Mouse (Mus musculus): Measurements from ENCODE around the gene Rab35. TPM values are rescaled to one million over a fixed set of nuclear protein-coding genes. Genes with fewer than 3 reads are reported as not detected.
A peak's percentile ranks its signal among the peaks of the same experiment; 100 is the strongest.

Gene Rab35
- polyA plus RNA-seq, 1 experiment, result 45.9 TPM

DNA sequence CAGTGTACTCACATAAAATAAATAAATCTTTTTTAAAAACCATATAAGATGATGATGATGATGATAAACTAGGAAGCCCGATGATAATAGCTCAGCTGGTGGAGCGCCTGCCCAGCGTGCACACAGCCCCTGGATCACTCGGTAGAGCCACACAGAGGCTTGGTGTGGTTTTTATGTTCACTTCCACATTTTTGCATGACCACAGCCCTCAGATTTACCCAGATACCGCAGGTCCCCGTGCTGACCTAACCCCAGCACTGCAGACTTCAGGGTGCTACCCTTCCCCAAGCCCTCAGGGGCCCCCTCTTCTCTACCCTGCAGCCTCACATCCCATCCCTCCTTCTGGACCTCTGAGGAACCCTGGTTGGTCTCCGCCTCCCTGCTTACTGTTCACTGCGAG is 3.6 kb upstream of the Rab35 start:
- no peaks in the 10 kb centered on the region for H3K36me3 ChIP-seq (ENCODE audit: control insufficient read depth, insufficient read depth, low read length)
- no peak overlapping the region for H3K27ac ChIP-seq (ENCODE audit: insufficient read depth, low read length)
- TF ChIP-seq POLR2A (IDR thresholded peaks at IDR 0.05; ENCODE audit: low read depth, low read length) (no peak), CTCF (IDR thresholded peaks at IDR 0.05; ENCODE audit: extremely low read depth, insufficient read depth, insufficient read length, insufficient replicate concordance) (no peak)
- H3K4me3 ChIP-seq (ENCODE audit: extremely low read depth, insufficient read depth, insufficient read length), result no peak overlapping the region
- H3K4me1 ChIP-seq (ENCODE audit: control insufficient read depth, insufficient read depth, insufficient read length), result peaks cover 19% of the 10 kb centered on the region
- no peaks in the 10 kb centered on the region for H3K27me3 ChIP-seq (ENCODE audit: control insufficient read depth, insufficient read depth, low read length)
- DNase-seq (ENCODE audit: low read depth in 1 of 2, low spot score in 2 of 2), result no peak
- 15% methylated on average over 8 of the region's 8 CpGs for WGBS

DNA sequence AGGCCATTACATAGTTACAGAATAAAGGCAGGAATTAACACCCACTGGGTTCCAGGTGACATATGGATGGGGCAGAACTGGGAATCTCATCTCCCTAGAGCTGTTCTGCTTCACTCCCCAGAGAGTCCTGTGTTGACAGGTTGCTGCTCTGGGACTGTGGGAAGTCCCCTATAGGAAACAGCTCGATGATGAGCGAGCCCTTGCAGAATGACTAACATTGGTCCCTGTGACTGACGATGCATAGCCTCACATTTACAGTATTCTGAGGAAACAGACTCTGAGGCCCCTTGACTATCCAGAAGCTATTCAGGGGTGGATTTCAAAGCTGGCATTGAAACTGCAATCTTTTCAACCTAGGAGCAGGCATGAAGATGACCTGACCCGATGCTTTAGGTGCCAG is 2.0 kb upstream of the Rab35 start:
- DNase-seq (ENCODE audit: low read depth in 1 of 2, low spot score in 2 of 2), result no peak
- Histone ChIP-seq H3K27ac (ENCODE audit: insufficient read depth, low read length) (no peak overlapping the region), H3K4me3 (ENCODE audit: extremely low read depth, insufficient read depth, insufficient read length) (no peak overlapping the region), H3K36me3 (ENCODE audit: control insufficient read depth, insufficient read depth, low read length) (no peaks in the 10 kb centered on the region), H3K27me3 (ENCODE audit: control insufficient read depth, insufficient read depth, low read length) (no peaks in the 10 kb centered on the region), H3K4me1 (ENCODE audit: control insufficient read depth, insufficient read depth, insufficient read length) (peaks cover 23% of the 10 kb centered on the region)
- TF ChIP-seq POLR2A (IDR thresholded peaks at IDR 0.05; ENCODE audit: low read depth, low read length) (no peak), CTCF (IDR thresholded peaks at IDR 0.05; ENCODE audit: extremely low read depth, insufficient read depth, insufficient read length, insufficient replicate concordance) (no peak)
- 72% methylated on average over 4 of the region's 4 CpGs for WGBS

DNA sequence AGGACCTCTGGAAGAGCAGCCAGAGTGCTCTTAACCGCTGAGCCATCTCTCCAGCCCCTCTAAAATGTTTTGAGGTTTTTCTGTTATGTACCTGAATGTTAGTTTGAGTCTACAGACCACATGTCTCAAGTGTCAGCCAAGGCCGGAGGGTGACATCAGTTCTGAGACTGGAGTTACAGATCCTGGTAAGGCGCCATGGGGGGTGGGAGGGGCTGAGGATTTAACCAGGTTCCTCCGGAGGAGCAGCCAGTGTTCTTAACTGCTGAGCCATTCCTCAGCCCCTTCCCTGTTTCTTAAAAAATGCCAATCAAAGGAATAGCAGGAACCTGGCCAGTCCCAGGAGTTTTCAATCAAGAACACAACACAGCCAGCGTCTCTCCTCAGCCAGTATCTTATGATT is 1.4 kb upstream of the Rab35 start:
- 90% methylated on average over 5 of the region's 5 CpGs for WGBS
- Histone ChIP-seq H3K4me1 (ENCODE audit: control insufficient read depth, insufficient read depth, insufficient read length) (peaks cover 28% of the 10 kb centered on the region), H3K27ac (ENCODE audit: insufficient read depth, low read length) (no peak overlapping the region), H3K4me3 (ENCODE audit: extremely low read depth, insufficient read depth, insufficient read length) (no peak overlapping the region), H3K27me3 (ENCODE audit: control insufficient read depth, insufficient read depth, low read length) (no peaks in the 10 kb centered on the region), H3K36me3 (ENCODE audit: control insufficient read depth, insufficient read depth, low read length) (no peaks in the 10 kb centered on the region)
- TF ChIP-seq CTCF (IDR thresholded peaks at IDR 0.05; ENCODE audit: extremely low read depth, insufficient read depth, insufficient read length, insufficient replicate concordance), result no peak
- TF ChIP-seq POLR2A (IDR thresholded peaks at IDR 0.05; ENCODE audit: low read depth, low read length), result no peak
- DNase-seq (ENCODE audit: low read depth in 1 of 2, low spot score in 2 of 2), result no peak

DNA sequence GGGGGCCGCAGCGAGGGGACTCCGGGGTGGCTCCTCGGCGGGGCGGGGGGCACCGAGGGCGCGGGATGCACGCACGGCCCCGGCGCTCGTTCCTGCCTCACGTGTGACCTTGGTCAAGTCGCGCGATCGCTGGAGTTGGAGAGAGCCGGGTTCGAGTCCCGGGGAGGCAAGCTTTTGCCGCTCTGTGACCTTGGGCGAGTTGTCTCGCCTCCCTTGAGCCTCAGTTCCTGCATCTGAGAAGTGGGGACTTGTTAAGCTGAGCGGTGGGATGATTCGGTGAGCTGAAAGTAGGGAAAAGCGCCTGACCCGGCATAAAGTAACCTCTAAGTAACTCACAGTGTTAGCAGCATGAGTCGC is 628 bp downstream of the Rab35 start:
- H3K4me3 ChIP-seq (ENCODE audit: extremely low read depth, insufficient read depth, insufficient read length), result peak overlapping the region; percentile 88
- H3K27ac ChIP-seq (ENCODE audit: insufficient read depth, low read length), result peak overlapping the region; percentile 28; the same call in 1 of the 2 replicates
- peaks cover 30% of the 10 kb centered on the region for H3K4me1 ChIP-seq (ENCODE audit: control insufficient read depth, insufficient read depth, insufficient read length)
- DNase-seq (ENCODE audit: low read depth in 1 of 2, low spot score in 2 of 2), result peak in 1 of 2 experiments; percentile 30
- no peaks in the 10 kb centered on the region for H3K27me3 ChIP-seq (ENCODE audit: control insufficient read depth, insufficient read depth, low read length)
- 2% methylated on average over 25 of the region's 30 CpGs for WGBS
- no peak for TF ChIP-seq POLR2A (IDR thresholded peaks at IDR 0.05; ENCODE audit: low read depth, low read length)
- TF ChIP-seq CTCF (IDR thresholded peaks at IDR 0.05; ENCODE audit: extremely low read depth, insufficient read depth, insufficient read length, insufficient replicate concordance), result no peak
- no peaks in the 10 kb centered on the region for H3K36me3 ChIP-seq (ENCODE audit: control insufficient read depth, insufficient read depth, low read length)

DNA sequence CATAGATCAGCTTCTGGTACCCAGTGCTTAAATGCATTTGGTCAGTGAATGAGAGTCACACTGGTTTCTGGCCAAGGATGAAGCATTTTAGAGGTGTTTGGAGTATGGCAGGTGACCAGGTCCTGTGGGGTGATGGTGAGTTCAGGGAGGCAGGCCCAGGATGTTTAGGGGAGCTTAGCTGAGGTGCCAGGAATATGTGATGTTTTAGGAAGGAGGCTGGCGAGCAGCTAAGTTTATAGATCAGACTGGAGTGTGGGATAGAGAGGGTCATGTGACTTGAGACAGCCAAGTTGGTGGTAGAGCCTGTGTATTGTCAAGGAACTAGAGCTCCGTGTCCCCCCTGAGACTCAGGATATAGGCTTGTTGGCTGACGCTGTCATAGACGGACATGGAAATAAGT is 1.4 kb downstream of the Rab35 start:
- Histone ChIP-seq H3K27me3 (ENCODE audit: control insufficient read depth, insufficient read depth, low read length) (no peaks in the 10 kb centered on the region), H3K27ac (ENCODE audit: insufficient read depth, low read length) (no peak overlapping the region), H3K4me3 (ENCODE audit: extremely low read depth, insufficient read depth, insufficient read length) (peak overlapping the region; percentile 88), H3K4me1 (ENCODE audit: control insufficient read depth, insufficient read depth, insufficient read length) (peaks cover 30% of the 10 kb centered on the region), H3K36me3 (ENCODE audit: control insufficient read depth, insufficient read depth, low read length) (no peaks in the 10 kb centered on the region)
- no peak for DNase-seq (ENCODE audit: low read depth in 1 of 2, low spot score in 2 of 2)
- TF ChIP-seq CTCF (IDR thresholded peaks at IDR 0.05; ENCODE audit: extremely low read depth, insufficient read depth, insufficient read length, insufficient replicate concordance) (no peak), POLR2A (IDR thresholded peaks at IDR 0.05; ENCODE audit: low read depth, low read length) (no peak)
- WGBS, result 79% methylated on average over 4 of the region's 4 CpGs

DNA sequence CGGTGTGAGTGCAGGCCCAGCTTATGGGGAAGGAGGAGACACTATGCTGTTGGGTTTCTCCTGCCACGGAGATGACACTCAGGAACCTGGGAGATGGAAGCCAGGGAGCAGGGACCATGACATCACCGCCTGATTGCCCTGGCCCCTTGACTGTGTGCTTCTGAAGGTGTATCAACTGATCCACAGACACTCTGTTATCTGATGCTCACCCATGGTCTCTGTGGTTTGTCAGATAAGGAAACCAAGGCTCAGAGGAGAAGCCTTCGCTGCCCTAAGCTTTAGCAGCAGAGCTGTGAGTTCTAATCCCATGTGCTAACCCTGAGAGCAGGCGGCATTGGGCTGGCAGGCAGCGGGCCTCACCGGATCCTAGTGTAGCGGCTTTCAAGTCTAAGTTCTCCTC is 2.3 kb downstream of the Rab35 start:
- Histone ChIP-seq H3K27ac (ENCODE audit: insufficient read depth, low read length) (no peak overlapping the region), H3K4me3 (ENCODE audit: extremely low read depth, insufficient read depth, insufficient read length) (no peak overlapping the region), H3K36me3 (ENCODE audit: control insufficient read depth, insufficient read depth, low read length) (peaks cover 2% of the 10 kb centered on the region), H3K27me3 (ENCODE audit: control insufficient read depth, insufficient read depth, low read length) (no peaks in the 10 kb centered on the region), H3K4me1 (ENCODE audit: control insufficient read depth, insufficient read depth, insufficient read length) (peaks cover 26% of the 10 kb centered on the region; the same call in 1 of the 2 replicates)
- TF ChIP-seq POLR2A (IDR thresholded peaks at IDR 0.05; ENCODE audit: low read depth, low read length) (no peak), CTCF (IDR thresholded peaks at IDR 0.05; ENCODE audit: extremely low read depth, insufficient read depth, insufficient read length, insufficient replicate concordance) (no peak)
- WGBS, result 83% methylated on average over 8 of the region's 8 CpGs
- no peak for DNase-seq (ENCODE audit: low read depth in 1 of 2, low spot score in 2 of 2)

DNA sequence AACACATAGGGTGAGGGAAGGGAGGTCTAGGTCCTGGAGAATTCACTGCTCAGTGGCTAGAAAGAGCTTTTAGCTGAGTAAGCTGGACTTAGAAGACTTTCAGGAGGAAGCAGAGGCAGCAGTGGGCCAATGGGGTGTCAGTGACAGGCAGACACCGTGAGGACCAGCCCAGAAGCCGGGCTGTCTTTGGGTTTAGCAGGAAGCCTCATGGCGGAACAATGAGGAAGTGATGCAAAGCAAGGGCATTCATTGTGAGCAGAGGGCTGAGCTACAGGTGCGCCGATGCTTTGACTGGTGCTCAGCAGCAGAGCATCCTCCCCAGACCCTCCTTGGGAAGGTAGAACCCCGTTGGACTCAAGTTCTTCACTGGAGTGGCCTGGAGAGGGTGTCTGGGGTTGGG is 3.8 kb downstream of the Rab35 start:
- WGBS, result 4% methylated on average over 6 of the region's 6 CpGs
- Histone ChIP-seq H3K36me3 (ENCODE audit: control insufficient read depth, insufficient read depth, low read length) (peaks cover 12% of the 10 kb centered on the region), H3K27me3 (ENCODE audit: control insufficient read depth, insufficient read depth, low read length) (no peaks in the 10 kb centered on the region), H3K27ac (ENCODE audit: insufficient read depth, low read length) (peak overlapping the region; percentile 39), H3K4me1 (ENCODE audit: control insufficient read depth, insufficient read depth, insufficient read length) (peaks cover 26% of the 10 kb centered on the region; the same call in 1 of the 2 replicates), H3K4me3 (ENCODE audit: extremely low read depth, insufficient read depth, insufficient read length) (no peak overlapping the region)
- no peak for TF ChIP-seq CTCF (IDR thresholded peaks at IDR 0.05; ENCODE audit: extremely low read depth, insufficient read depth, insufficient read length, insufficient replicate concordance)
- TF ChIP-seq POLR2A (IDR thresholded peaks at IDR 0.05; ENCODE audit: low read depth, low read length), result no peak
- DNase-seq (ENCODE audit: low read depth in 1 of 2, low spot score in 2 of 2), result peak in 1 of 2 experiments; percentile 71

Data from spleen, adult 2 months (tissue).